Mouse (Mus musculus) retina, embryonic 14.5 days (tissue): ENCODE results near the gene Pcyt1a.
"Not testable (repeated sequence)": the region's sequence is repeated elsewhere in the genome, so short reads cannot be mapped to it uniquely, and the experiment has no call there.

Source experiments
- DNase-seq: peaks from one replicate; pipeline ENCODE4 v3.0.0-alpha.2; 2015; ENCODE audit warnings: low spot score

Pcyt1a gene

GRCm38 (mm10) chr16:32477315-32477714, 46.6 kb downstream of the Pcyt1a start:
- no peak for DNase-seq

- DNase-seq, result no peak
Measured at GRCm38 (mm10) chr16:32479415-32479814, 48.7 kb downstream of the Pcyt1a start.

GRCm38 (mm10) chr16:32484431-32484871, 53.7 kb downstream of the Pcyt1a start:
- peak; percentile 45 for DNase-seq

- no peak for DNase-seq
Measured at GRCm38 (mm10) chr16:32485209-32485608, 54.5 kb downstream of the Pcyt1a start.

- DNase-seq, result no peak
Measured at GRCm38 (mm10) chr16:32486046-32486445, 55.3 kb downstream of the Pcyt1a start.

GRCm38 (mm10) chr16:32487234-32488111, 56.8 kb downstream of the Pcyt1a start, which contains the start of gene Slc51a:
Slc51a (minus strand) TSS chr16:32487879.
- no peak for DNase-seq

GRCm38 (mm10) chr16:32488939-32489338, 58.2 kb downstream of the Pcyt1a start:
- no peak for DNase-seq

- DNase-seq, result not testable (repeated sequence)
Measured at GRCm38 (mm10) chr16:32494371-32494770, 63.6 kb downstream of the Pcyt1a start.

- no peak for DNase-seq
Measured at GRCm38 (mm10) chr16:32495965-32496364, 65.2 kb downstream of the Pcyt1a start, which contains the start of gene Zdhhc19. Zdhhc19 (plus strand) TSS chr16:32496265.

- DNase-seq, result no peak
Measured at GRCm38 (mm10) chr16:32498996-32499395, 68.3 kb downstream of the Pcyt1a start.

- peak; percentile 96 for DNase-seq
Measured at GRCm38 (mm10) chr16:32499430-32500037, 68.8 kb downstream of the Pcyt1a start.

GRCm38 (mm10) chr16:32501459-32501858, 70.7 kb downstream of the Pcyt1a start:
- DNase-seq, result no peak

- DNase-seq, result no peak
Measured at GRCm38 (mm10) chr16:32502621-32503335, 72.1 kb downstream of the Pcyt1a start.

GRCm38 (mm10) chr16:32503633-32504032, 72.9 kb downstream of the Pcyt1a start:
- DNase-seq, result no peak

- no peak for DNase-seq
Measured at GRCm38 (mm10) chr16:32506298-32506697, 75.6 kb downstream of the Pcyt1a start.

GRCm38 (mm10) chr16:32506868-32507267, 76.1 kb downstream of the Pcyt1a start:
- no peak for DNase-seq

GRCm38 (mm10) chr16:32507407-32507806, 76.7 kb downstream of the Pcyt1a start:
- DNase-seq, result peak; percentile 72

GRCm38 (mm10) chr16:32508035-32508434, 77.3 kb downstream of the Pcyt1a start:
- DNase-seq, result no peak

GRCm38 (mm10) chr16:32508506-32509065, 77.9 kb downstream of the Pcyt1a start:
- no peak for DNase-seq

GRCm38 (mm10) chr16:32509066-32509942, 78.6 kb downstream of the Pcyt1a start:
- no peak for DNase-seq
